Mouse (Mus musculus) lung, postnatal 0 days (tissue): ENCODE measurements at regions not wholly inside any gene's neighbourhood (a gene's known extent, or its start where the extent isn't known, plus 50 kb on each side); places are given as distances from the start of the nearest gene placed in this dataset.

ENCODE experiments used
- ATAC-seq: fragments of 200-750 bp; cut with Nextera tagmentation; 2 replicates; pipeline ENCODE4 v1.8.0; 2017; ENCODE audit warnings: moderate library complexity
- DNase-seq: peaks from one replicate; pipeline ENCODE4 v3.0.0-alpha.2; 2016; ENCODE audit warnings: low spot score
- H3K27ac ChIP-seq: fragments of 300-500 bp; sonication (generic); 2 replicates; pipeline ENCODE4 v1.5.1; 2014; ENCODE audit warnings: antibody characterized with exemption, mild to moderate bottlenecking, low read length, mixed read lengths
- H3K27me3 ChIP-seq: fragments of 300-500 bp; sonication (generic); replicated peaks from 2 replicates; pipeline ENCODE4 v1.6.1; 2014; ENCODE audit warnings: low read length, mixed read lengths; ENCODE audit not compliant: insufficient read depth
- H3K36me3 ChIP-seq: fragments of 300-500 bp; sonication (generic); 2 replicates; pipeline ENCODE4 v1.6.1; 2014; ENCODE audit warnings: low read length, mixed read lengths; ENCODE audit not compliant: insufficient read depth
- H3K4me1 ChIP-seq: fragments of 300-500 bp; sonication (generic); 2 replicates; pipeline ENCODE4 v1.6.1; 2014; ENCODE audit warnings: antibody characterized with exemption, low read depth, low read length, mixed read lengths; ENCODE audit not compliant: insufficient read depth
- H3K4me2 ChIP-seq: fragments of 300-500 bp; sonication (generic); replicated peaks from 2 replicates; pipeline ENCODE4 v1.6.1; 2014; ENCODE audit warnings: low read depth, mild to moderate bottlenecking, low read length, moderate library complexity, mixed read lengths
- H3K4me3 ChIP-seq: fragments of 300-500 bp; sonication (generic); 2 replicates; pipeline ENCODE4 v1.5.1; 2014; ENCODE audit warnings: low read depth, low read length
- H3K9ac ChIP-seq: fragments of 300-500 bp; sonication (generic); replicated peaks from 2 replicates; pipeline ENCODE4 v1.6.1; 2014; ENCODE audit warnings: low read depth, mild to moderate bottlenecking
- H3K9me3 ChIP-seq: fragments of 300-500 bp; sonication (generic); 2 replicates; pipeline ENCODE4 v1.6.1; 2016; ENCODE audit warnings: low read length, mixed read lengths
- CTCF ChIP-seq: IDR thresholded peaks from 2 replicates; pipeline ENCODE4 v1.5.1; 2016; ENCODE audit warnings: antibody characterized with exemption, mild to moderate bottlenecking
- EP300 ChIP-seq: IDR thresholded peaks from 2 replicates; pipeline ENCODE4 v1.6.1; 2016; ENCODE audit warnings: antibody characterized with exemption, mild to moderate bottlenecking, control low read depth
- WGBS: fragments of 180-500 bp; shearing (Covaris S2); extraction: QIAGEN DNeasy Blood & Tissue Kit; methylation state at CpG from one replicate; pipeline ENCODE4 v1.1.7; 2014; 5-methylcytosine and 5-hydroxymethylcytosine counted together

- TF ChIP-seq EP300 (no peak), CTCF (no peak)
- Histone ChIP-seq H3K4me1 (no peaks in the 10 kb centered on the region), H3K9me3 (no peaks in the 10 kb centered on the region), H3K27ac (no peak overlapping the region), H3K36me3 (no peaks in the 10 kb centered on the region), H3K9ac (no peak overlapping the region), H3K4me3 (no peak overlapping the region), H3K4me2 (no peak overlapping the region), H3K27me3 (no peaks in the 10 kb centered on the region)
- 59% methylated on average over 5 of the region's 5 CpGs for WGBS
- DNase-seq = no peak
- ATAC-seq = no peak
Observed at GRCm38 (mm10) chr5:142314466-142314865, 86.8 kb upstream of the Foxk1 start.

GRCm38 (mm10) chr5:142319268-142319667, 82.0 kb upstream of the Foxk1 start:
- no peaks in the 10 kb centered on the region for H3K27me3 ChIP-seq
- peak; percentile 48 for ATAC-seq
- peak; percentile 76 for DNase-seq

GRCm38 (mm10) chr5:142321316-142321715, 80.0 kb upstream of the Foxk1 start:
- no peak overlapping the region for H3K9ac ChIP-seq
- no peak for ATAC-seq
- 64% methylated on average over 8 of the region's 8 CpGs for WGBS
- no peak for DNase-seq
- TF ChIP-seq EP300 (no peak), CTCF (no peak)
- H3K4me3 ChIP-seq = no peak overlapping the region
- no peaks in the 10 kb centered on the region for H3K27me3 ChIP-seq
- H3K36me3 ChIP-seq = no peaks in the 10 kb centered on the region
- no peak overlapping the region for H3K27ac ChIP-seq
- H3K9me3 ChIP-seq = no peaks in the 10 kb centered on the region
- H3K4me1 ChIP-seq = no peaks in the 10 kb centered on the region
- H3K4me2 ChIP-seq = no peak overlapping the region

More at GRCm38 (mm10) chr5:142319268-142319667, 82.0 kb upstream of the Foxk1 start:
- Histone ChIP-seq H3K36me3 (no peaks in the 10 kb centered on the region), H3K4me1 (no peaks in the 10 kb centered on the region), H3K9ac (no peak overlapping the region), H3K4me3 (no peak overlapping the region), H3K4me2 (no peak overlapping the region), H3K27ac (no peak overlapping the region), H3K9me3 (no peaks in the 10 kb centered on the region)
- WGBS = 3% methylated on average over 7 of the region's 7 CpGs
- TF ChIP-seq EP300 (no peak), CTCF (peak; percentile 91)

- Histone ChIP-seq H3K27me3 (no peaks in the 10 kb centered on the region), H3K4me2 (no peak overlapping the region), H3K4me1 (no peaks in the 10 kb centered on the region), H3K9ac (no peak overlapping the region), H3K4me3 (no peak overlapping the region), H3K27ac (no peak overlapping the region), H3K36me3 (no peaks in the 10 kb centered on the region), H3K9me3 (no peaks in the 10 kb centered on the region)
- WGBS = 54% methylated on average over 2 of the region's 2 CpGs
- no peak for ATAC-seq
- DNase-seq = no peak
- TF ChIP-seq CTCF = no peak
- no peak for TF ChIP-seq EP300
Observed at GRCm38 (mm10) chr5:142324928-142325327, 76.4 kb upstream of the Foxk1 start.

GRCm38 (mm10) chr5:142325560-142325959, 75.7 kb upstream of the Foxk1 start:
- 62% methylated on average over 4 of the region's 4 CpGs for WGBS
- Histone ChIP-seq H3K4me3 (no peak overlapping the region), H3K27ac (no peak overlapping the region), H3K27me3 (no peaks in the 10 kb centered on the region), H3K4me2 (no peak overlapping the region), H3K36me3 (no peaks in the 10 kb centered on the region), H3K9ac (no peak overlapping the region), H3K9me3 (no peaks in the 10 kb centered on the region), H3K4me1 (no peaks in the 10 kb centered on the region)
- ATAC-seq (no peak), DNase-seq (peak; percentile 15)
- TF ChIP-seq CTCF (peak; percentile 47), EP300 (no peak)

GRCm38 (mm10) chr5:142327261-142327660, 74.0 kb upstream of the Foxk1 start:
- Histone ChIP-seq H3K4me2 (no peak overlapping the region), H3K27me3 (no peaks in the 10 kb centered on the region), H3K4me1 (no peaks in the 10 kb centered on the region), H3K4me3 (no peak overlapping the region), H3K9me3 (no peaks in the 10 kb centered on the region), H3K27ac (no peak overlapping the region), H3K36me3 (no peaks in the 10 kb centered on the region), H3K9ac (no peak overlapping the region)
- WGBS = 60% methylated on average over 6 of the region's 6 CpGs
- DNase-seq = peak; percentile 25
- ATAC-seq = no peak
- TF ChIP-seq EP300 (no peak), CTCF (peak; percentile 58)

- WGBS = 66% methylated on average over 7 of the region's 7 CpGs
- TF ChIP-seq EP300 = no peak
- no peak for TF ChIP-seq CTCF
- Histone ChIP-seq H3K4me1 (no peaks in the 10 kb centered on the region), H3K9ac (no peak overlapping the region), H3K36me3 (no peaks in the 10 kb centered on the region), H3K27ac (no peak overlapping the region), H3K27me3 (no peaks in the 10 kb centered on the region), H3K4me3 (no peak overlapping the region), H3K4me2 (no peak overlapping the region), H3K9me3 (no peaks in the 10 kb centered on the region)
- DNase-seq (peak; percentile 61), ATAC-seq (no peak)
Observed at GRCm38 (mm10) chr5:142329724-142330520, 71.4 kb upstream of the Foxk1 start.
